Mouse (Mus musculus): ENCODE data around the gene Gm2832.
"Not testable (repeated sequence)": the region's sequence is repeated elsewhere in the genome, so short reads cannot be mapped to it uniquely, and the experiment has no call there.

DNA sequence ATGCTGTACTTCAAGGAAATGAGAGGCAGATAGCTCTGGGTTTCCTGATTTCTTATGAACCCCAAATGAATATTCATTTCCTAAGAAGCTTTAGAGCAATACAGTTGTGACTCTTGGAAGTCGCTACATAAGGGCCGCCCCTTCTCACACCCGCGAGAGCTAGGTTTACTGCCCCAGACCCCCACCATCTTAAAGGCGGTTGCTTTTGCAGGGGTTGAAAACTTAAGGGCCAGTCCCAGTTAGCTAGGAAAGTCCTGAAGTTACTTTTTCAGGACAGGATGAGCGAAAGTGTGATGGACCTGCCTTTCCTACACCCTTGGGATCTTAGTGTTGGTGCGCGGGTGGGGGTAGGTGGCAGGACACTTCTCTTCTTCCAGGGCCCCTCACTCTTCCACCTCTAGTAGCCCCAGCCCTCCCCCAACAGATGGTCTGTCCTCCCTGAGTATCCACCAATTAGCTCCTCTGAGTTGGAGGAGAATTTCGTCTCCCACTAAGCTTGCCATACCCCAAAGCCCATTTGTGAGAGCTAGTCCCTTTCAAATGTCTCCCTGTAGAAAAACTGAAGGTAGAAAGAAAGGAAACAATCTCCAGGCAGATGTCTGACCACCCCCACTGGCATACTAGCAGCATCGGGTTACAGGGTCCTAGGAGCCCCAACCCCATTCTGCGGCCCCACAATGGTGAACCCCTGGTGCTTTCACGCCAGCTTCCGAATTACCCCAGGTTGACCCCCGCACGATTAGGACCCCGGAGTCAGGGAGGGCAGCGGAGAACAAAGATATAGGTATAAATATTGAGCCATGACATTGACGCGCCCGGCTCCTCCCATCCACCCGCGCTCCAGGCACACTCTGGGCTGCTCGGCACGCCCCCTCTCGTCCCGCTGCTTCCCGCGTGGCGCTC, 14.5 kb upstream of the Gm2832 start:
- not testable (repeated sequence) for TF ChIP-seq EP300, CTCF (IDR thresholded peaks at IDR 0.05; ENCODE audit: low read depth)

Data from liver, postnatal 0 days (tissue).